Mouse (Mus musculus) urinary bladder, adult 18-20 months (tissue): ENCODE results near the gene Nr2f6.
"Not testable (repeated sequence)": the region's sequence is repeated elsewhere in the genome, so short reads cannot be mapped to it uniquely, and the experiment has no call there.

Experiments used
- DNase-seq, 2 experiments: peaks; one replicate each; pipeline ENCODE4 v3.0.0; 2022; ENCODE audit warnings: low spot score in 2 of 2, mixed read lengths in 2 of 2

Nr2f6 gene

GRCm38 (mm10) chr8:71367529-71368176 is 14.1 kb downstream of the Nr2f6 start:
- no peak for DNase-seq

DNA sequence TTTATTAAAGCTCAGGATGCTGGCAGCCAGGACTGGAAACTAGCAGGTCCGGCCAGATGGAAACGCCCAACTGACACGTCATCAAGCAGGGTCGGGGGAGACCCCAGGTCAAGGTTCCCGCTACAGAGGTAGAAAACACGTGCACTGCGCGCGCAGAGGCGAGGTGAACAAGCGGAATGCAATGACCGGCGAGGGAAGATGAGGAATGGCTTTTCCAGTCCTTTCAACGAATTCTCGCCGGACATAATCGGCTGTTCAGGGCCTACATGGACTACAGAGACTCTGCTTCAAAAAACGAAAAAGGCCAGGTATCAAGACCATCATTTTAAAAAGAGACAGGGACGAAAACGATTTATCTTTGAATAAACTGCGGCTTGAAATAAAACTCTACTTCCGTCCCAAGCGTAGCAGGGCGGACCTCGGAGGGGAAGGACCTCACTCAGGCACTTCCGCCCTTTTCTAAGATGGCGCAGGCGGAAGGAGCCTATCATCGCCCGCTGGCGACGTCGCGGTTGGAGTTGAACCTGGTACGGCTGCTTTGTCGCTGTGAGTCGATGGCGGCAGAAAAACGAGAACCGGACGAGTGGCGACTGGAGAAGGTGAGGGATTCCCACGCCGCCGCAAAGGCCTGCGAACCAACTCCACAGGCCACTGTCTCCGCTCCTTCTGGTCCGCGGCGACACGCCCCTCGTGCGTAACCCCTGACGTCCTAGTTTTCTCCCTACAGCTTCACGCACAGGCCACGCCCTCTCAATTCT is 14.8 kb downstream of the Nr2f6 start, which contains the start of gene Use1:
Use1 (plus strand) TSS at position 78 of the 758 bp plus-strand sequence.
- DNase-seq, result peak; percentile 89 to 92

GRCm38 (mm10) chr8:71358026-71358425 is 23.7 kb downstream of the Nr2f6 start:
- no peak for DNase-seq

GRCm38 (mm10) chr8:71351520-71351919 is 30.2 kb downstream of the Nr2f6 start:
- no peak for DNase-seq

DNA sequence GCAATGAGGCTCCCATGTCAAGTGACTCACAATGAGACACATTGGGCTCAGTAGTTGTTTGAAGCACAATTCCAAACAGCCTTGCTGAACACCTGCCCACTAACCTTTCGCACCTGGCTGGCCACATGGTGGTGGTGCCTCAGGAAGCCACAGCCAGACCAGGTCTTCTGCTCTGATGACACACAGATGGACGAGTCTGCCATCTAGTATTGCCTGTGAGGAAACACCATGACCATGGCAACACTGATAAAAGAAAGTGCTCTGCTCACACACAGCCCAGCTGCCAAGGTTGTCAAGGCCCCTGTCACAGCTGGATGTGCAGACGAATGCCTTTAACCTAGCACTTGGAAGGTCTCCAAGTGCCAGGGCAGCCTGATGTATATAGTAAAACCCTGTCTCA is 30.6 kb downstream of the Nr2f6 start:
- no peak for DNase-seq

DNA sequence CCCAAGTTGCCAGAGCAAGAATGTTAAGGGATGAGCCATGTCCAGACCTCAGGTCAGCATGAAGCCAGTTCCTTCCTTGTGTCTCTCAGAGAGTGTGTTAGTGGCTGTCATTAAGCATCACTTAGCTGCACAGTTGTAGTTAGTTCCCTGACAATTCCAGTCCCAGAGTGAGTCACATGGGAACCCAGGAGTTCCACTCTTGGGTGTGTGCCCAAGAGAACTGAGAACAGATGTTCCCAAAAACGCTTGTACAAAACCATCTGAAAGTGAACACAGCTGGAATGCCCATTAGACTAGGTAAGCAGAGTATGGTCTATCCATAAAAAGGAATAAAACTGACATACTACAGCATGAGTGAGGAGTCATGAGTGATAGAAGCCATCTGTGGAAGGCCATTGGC is 35.2 kb downstream of the Nr2f6 start:
- no peak for DNase-seq

- DNase-seq, result peak in 1 of 2 experiments; percentile 26
Measured at GRCm38 (mm10) chr8:71340625-71341024, 41.1 kb downstream of the Nr2f6 start.

GRCm38 (mm10) chr8:71337834-71338233 is 43.9 kb downstream of the Nr2f6 start:
- not testable (repeated sequence) for DNase-seq

GRCm38 (mm10) chr8:71324848-71325247 is 56.9 kb downstream of the Nr2f6 start:
- no peak for DNase-seq
